Mouse (Mus musculus): ENCODE results near the gene Smox.

DNA sequence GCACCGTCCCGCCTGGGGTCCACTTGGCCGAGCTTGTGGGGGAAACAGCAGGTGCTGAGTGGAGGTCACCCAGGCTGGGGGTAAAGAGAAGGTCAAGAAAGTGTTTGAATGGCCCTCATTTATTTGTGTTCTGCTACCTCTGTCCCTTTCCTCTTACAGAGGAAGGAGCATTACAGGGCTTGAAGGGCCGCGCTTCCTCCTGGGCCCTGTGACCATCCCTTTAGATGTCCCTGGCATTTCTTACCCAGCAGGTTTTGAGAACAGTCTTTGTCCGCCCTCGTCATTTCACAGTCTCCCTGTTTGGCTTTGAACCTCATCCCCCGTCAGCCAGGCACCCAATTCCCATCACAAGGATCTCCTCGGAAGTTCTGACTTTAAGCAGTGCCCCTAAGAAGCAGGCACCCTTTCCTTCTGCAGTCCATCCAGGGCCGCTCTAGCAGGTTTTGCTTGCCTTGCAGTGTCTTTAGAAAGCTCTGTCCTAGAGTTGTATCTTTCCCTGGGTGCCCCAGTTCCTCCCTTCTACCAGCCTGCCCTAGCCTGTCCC, 1.4 kb downstream of the Smox start:
- TF ChIP-seq POLR2A (IDR thresholded peaks at IDR 0.05; ENCODE audit: control insufficient read depth, extremely low read depth, insufficient read depth, low read length, poor library complexity) (no peak), CTCF (IDR thresholded peaks at IDR 0.05; ENCODE audit: borderline replicate concordance, control insufficient read depth, extremely low read depth, insufficient read depth, low read length, poor library complexity) (no peak)

Data from thymus, adult 2 months (tissue).